Mouse (Mus musculus) megakaryocyte progenitor cell, adult 5-6 weeks (primary cell): Measurements from ENCODE around the gene Tpd52l2. TPM values are rescaled to one million over a fixed set of nuclear protein-coding genes. Genes with fewer than 3 reads are reported as not detected.

ENCODE experiments used
- ATAC-seq: replicated peaks from 2 replicates; pipeline ENCODE4 v1.8.0; 2016; ENCODE audit warnings: mild to moderate bottlenecking, moderate TSS enrichment, inconsistent platforms; ENCODE audit not compliant: poor library complexity
- total RNA-seq, 2 experiments: library from RNA; stranded (forward) in 1 of 2; stranded (reverse) in 1 of 2; fragments of 157-497, 149-512 nt in 1 of 2; fragments of 200-1000 nt in 1 of 2; gene quantifications; 2 replicates each; pipeline versions ENCODE4 v1.2.3 to v1.2.4; 2015 to 2017

Gene Tpd52l2
- total RNA-seq (2015) (47.1 and 60.0 TPM in 2 replicates), total RNA-seq (2017) (99.2 and 119 TPM in 2 replicates)

DNA sequence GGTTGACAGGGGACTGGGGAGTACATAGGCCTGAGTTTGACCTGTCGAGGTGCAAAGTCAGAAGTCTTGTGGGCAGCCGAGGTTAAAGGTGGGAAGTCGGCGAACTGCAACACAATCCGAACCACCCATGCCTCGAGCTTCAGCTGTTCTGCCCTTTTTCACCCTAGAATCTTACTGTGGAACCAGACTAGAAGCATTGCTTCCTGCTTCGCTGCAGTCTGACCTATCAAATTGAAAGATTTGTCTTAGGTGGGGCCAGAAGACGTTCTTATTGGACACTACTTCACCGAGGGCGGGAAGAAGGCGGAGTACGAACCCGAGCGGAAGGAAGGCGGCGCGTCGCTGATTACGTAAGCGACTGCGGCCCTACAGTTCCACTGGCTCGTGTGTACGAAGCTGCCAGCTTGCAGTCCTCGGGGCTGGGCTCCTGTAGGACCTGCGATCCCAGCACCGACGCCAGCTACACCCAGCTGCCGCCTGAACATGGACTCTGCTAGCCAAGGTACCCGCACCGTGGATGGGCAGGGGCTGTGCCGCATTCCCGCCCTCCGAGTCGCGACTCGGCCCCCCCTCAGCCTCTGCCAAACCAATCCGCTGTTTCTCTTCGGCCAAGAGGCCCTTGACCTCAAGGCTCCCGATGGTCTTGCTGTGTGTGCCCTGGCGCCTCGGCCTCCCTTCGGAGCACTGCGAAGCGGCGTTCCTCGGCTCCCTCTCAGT, at the start of gene Tpd52l2:
Tpd52l2 (plus strand) TSS at position 312 of the 717 bp plus-strand sequence.
- peak; percentile 76 for ATAC-seq

GRCm38 (mm10) chr2:181452181-181452580, 44.8 kb upstream of the Tpd52l2 start:
- ATAC-seq = no peak

DNA sequence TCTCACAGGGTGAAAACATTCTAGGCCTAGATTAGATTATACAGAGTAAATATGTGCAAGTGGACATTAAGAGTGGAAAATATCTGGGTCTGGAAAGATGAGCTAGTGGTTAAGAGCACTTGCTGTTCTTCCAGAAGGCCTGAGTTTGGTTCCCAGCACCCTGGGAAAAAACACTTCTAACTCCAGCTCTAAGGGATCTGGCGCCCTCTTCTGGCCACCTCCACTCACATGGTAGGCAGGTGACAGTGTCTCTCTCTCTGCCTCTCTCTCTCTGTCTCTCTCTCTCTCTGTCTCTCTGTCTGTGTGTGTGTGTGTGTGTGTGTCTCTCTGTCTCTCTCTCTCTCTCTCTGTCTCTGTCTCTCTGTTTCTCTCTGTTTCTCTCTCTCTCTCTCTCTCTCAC, 43.7 kb upstream of the Tpd52l2 start:
- peak; percentile 53; the same call in 1 of the 2 replicates for ATAC-seq

DNA sequence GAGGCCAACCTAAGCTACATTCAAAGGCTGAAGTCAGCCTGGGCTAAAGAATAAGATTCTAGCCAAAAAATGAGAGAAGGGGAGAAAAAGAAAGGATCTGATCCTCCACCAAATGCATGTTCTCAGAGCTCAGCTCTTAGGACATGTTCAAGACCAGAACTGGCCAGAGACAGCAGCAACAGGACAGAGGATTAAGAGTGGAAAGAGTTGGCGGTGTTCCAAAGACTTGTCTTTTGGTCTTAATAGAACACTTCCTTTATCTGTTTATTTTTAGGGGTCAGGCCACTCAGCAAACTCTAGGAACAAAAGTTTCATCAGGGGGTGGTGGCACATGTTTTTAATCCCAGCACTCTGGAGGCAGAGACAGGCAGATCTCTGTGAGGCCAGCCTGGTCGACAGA, 41.0 kb upstream of the Tpd52l2 start:
- no peak for ATAC-seq

DNA sequence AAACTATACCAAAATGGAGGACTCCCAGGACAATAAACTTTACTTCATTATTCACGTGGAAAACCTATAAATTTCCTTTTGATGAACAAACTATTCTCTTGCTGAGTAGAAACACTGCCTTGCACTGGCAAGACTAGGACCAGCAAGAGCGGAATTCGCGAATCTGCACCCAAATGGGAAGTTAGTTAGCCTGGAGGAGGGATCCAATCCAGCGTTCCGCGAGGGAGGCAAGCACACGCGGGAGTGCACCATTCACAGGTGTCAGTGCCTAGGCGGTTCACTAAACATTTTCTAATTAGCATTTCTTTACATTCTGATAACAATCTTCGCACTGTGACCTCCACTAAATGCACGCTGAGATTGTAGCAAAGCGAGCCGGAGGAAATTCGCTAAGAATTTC, 39.1 kb upstream of the Tpd52l2 start:
- ATAC-seq = no peak

DNA sequence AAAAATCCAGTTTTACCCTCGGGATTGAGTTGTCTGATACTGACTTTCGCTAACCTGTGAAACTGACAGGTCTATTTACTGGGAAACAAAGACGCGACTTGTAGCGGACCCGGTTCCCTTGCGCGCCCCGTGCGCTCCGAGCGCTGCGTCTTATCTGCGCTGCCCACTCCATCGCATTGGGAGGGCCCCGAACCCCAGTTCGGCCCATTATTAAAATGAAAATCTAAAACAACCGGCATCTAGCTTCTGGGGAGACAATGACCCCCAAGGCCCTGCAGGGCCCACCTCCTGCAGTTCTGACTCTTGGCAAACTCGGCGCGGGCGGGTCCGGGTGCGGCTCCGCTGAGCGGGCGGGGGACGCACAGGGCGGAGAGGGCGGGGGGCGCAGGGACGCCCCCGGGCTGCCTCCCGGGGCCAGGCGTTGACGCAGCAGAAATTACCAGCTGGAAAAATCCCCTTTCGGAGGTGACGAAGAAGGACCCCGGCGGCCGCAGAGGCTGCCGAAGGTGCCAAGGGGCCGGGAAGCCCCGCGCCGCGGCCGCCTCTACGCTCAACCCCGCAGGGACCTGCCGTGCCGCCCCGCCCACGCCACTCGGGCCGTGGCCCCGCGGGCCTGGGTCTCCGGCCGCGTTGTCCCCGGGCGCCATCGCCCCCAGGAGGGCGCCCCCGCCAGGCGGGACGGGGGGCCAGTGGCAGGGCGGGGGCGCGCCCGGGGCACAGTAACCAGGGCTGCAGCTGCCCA, 38.4 kb upstream of the Tpd52l2 start:
- ATAC-seq = no peak

GRCm38 (mm10) chr2:181459153-181459672, 37.7 kb upstream of the Tpd52l2 start, which contains the start of gene Zbtb46:
TSS of gene Zbtb46 (minus strand) at chr2:181459426.
- peak; percentile 13 for ATAC-seq

DNA sequence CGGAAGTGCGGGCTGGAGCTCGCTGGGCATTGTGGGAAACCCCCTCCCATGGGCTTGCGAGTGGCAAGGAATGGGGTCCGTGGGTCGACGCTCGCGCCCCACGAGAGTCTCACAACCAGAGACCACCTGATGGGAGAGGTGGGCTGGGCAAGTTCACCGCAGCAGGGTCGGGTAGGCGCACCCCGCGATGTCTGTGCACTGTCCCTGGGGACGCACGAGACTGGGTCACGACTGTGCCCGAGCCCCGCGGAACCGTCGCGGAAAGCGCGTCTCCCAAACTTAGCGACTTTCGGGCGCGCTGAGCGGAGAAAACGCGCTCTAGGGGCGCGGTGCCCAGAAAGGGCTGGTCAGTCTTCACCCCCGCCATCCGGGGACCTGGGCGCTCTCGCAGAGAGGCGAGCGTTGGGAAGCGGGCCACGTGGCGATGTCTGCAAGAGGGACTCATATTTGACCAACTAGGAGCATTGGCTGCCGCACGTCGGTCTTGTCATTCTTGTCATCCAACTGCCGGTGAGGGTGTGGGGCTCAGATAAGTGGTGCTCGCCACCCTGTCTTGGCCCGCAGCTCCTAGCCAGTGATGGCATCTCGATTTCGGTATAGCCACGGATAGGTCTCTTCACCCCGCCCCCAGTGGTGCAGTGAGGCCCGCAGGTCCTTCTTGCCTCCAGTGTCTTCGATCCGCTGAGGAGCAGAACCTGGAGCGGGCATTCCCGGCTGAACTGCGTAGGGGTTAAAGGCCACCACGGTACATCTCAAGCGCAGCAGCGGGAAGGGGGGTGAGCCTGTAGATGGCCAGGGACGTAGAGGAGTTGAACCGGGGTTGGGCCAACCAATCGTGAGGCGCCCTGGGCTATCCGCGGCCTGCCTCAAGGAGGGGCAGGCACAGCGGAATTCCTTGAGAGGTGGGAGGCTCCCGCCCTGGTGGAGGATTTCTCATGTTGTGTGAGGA, 37.0 kb upstream of the Tpd52l2 start:
- peak; percentile 68 for ATAC-seq

DNA sequence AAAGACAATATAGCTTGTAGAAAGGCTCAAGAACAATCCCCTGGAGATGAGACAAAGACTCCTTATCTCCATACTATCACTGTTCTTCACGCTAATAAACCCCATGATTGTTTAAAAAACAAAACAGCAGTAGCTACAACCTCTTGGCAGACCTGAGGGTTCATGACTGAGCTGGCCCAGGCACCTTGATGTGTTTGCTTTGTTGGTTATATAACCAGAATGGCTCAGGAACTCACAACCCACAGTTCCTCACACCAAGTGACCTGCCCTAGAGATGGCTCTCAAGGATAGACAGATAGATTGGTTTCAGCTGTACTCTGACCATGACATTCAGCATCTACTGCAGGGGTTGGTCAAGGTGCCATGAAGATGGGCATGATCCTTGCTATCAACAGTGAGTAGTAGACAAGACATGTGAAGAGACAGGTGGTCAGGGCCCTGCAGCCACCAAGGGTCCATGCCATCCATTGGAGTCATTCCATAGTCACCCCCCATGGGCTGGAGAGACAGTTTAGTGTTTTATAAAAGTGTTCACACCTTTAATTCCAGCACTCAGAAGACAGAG, 35.3 kb upstream of the Tpd52l2 start:
- no peak for ATAC-seq

GRCm38 (mm10) chr2:181462604-181463003, 34.3 kb upstream of the Tpd52l2 start:
- ATAC-seq = no peak

GRCm38 (mm10) chr2:181463008-181463738, 33.8 kb upstream of the Tpd52l2 start:
- ATAC-seq = peak; percentile 55

- ATAC-seq = no peak
Observed at GRCm38 (mm10) chr2:181465423-181465822, 31.5 kb upstream of the Tpd52l2 start.

DNA sequence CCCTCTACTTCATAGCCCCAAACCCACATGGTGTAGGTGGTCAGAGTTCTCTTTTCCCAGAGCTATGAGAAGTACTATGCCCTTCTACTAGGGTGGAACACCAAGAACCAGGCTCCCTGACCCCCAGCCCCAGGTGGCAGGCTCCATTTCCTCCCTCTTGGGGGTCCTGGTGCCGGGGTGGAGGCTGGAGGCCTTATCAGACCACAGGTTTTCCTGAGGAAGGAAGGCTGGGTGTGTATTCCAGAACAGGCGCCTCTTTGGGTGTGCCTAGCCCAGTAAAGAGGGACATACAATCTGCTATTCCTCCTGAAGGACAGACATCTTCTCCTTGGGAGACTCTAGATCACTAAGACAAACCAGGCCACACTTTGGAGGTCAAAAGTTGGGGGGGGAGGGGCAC, 26.7 kb upstream of the Tpd52l2 start:
- no peak for ATAC-seq

DNA sequence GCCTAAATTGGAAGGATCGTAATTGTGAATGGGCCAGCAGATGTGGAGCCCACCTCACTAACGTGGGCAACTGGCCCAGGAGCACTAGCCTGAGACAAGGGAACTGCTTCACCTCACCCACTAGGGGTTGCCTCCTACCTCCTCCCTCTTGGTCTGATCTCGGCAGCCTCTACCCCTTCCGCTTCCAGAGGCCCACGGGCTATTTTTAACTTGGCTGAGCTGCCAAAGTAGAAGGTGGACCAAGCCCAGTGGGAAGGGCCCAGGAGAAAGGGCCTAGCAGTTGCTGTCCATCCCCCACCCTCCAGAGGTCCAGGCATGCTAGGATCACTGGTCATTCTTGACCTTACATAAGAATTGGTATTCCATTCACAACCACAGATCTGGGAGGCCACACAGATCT, 25.7 kb upstream of the Tpd52l2 start:
- ATAC-seq = peak; percentile 85

- ATAC-seq = no peak
Observed at GRCm38 (mm10) chr2:181472256-181472827, 24.6 kb upstream of the Tpd52l2 start.

GRCm38 (mm10) chr2:181483120-181483519, 13.8 kb upstream of the Tpd52l2 start:
- ATAC-seq = no peak

DNA sequence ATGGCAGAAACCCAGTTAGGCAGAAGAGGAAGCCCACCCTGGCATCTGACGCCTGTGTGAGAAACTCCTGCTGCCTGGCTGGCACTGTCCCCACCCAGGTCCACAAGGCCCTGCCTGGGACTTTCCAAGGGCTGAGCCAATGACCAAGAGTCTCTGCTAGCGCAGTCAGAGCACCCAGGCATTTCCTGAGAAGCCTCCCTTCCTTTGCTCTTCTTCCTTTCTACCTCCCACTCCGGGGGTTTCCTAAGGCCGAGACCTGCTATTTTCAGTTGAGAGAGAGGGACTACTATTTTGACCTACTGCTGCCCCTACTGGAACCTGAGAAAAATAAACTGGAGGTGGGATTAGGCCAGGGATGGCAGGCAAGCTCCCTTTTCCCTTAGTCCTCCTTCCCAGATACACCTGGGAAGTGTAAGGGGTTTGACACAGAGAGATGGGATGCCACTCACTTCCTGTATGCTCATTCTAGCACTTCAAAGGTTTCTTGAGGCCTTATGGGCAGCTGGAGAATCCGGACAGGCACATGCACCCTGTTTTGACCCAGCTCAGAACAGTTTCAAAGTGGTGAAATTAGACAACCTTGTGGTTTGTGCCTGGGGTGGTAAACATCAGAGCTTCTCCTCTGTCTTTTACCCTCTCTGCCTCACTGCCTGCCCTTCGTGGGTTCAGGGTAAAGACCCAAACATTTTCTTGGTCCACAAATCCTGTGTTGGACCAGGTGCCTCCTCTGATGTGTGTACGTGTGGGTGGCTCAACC, 13.2 kb upstream of the Tpd52l2 start:
- ATAC-seq = peak; percentile 78

DNA sequence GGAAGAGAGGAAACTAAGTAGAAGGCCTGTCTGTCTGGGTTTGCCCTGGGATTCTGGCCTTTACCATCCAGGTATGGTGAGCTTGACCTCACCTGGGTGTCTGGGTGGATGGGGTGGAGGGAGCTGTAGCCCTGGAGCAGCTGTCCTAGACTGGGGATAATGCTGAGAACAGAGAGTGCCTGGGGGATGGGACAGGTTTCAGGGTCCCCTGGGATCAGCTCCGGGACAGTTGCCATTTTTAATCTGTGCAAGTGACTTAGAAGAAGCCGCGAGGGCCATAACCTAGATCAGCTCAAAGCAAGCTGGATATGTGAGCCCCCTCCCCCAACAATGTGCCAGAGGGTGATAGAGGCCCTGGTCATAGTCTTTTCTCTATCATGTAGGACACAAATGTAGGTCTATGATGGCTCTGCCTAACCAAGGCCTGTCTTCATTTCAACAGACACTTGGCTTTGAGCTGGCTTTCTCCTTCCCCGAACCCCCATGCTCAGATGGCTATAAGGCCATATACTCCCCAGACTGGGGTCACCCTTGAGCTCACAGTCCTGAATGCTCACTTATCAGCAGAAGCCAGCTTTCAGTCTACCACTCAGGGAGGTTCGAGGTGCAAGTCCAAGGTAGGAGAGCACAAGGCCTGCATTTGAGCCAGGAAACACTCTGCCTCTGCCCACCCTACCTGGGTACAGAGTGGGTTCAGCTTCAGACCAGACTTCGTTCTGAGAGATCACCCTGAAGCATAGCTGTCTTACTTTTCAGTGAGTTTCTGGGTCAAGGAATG, 12.3 kb upstream of the Tpd52l2 start:
- peak; percentile 9; the same call in 1 of the 2 replicates for ATAC-seq
